17 mouse cellular contexts compared by ENCODE assay signal in the genomic region with DNA sequence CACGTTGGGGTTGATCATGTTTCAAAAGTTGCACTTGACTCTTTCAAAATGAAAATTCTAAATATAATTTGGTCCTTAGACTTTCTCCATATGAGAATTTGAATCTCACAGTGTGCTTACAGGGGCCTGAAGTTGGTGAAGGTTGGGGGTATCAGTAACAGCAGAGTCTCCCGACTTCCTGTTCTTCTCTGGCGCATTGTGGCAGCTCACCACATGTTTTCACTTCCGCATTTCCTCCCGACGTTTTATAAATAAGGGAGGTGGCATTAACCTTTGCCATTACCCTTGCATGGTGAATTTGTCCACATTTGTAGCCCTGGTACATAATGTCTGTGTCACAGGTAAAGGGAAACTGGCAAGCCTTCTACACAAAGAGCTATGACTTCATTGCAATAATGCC. TPM values are rescaled to one million over a fixed set of nuclear protein-coding genes. Genes with fewer than 3 reads are reported as not detected.
DNase-seq lines count a peak whose midpoint lies in the region; ATAC-seq lines count a peak whose summit lies in the region.
"Had no signal": no experiment of that assay in that cellular context is flagged by ENCODE, and none has a peak within 500 bp of the region (broad histone marks: within the 10 kb centered on the region; RNA-seq: fewer than 3 reads in every experiment).

No protein-coding gene starts in this region.

- peak; percentile 97 for ATAC-seq in megakaryocyte progenitor cell, adult 5-6 weeks (replicated peaks; ENCODE audit: poor library complexity)
- ATAC-seq: forebrain, postnatal 0 days; inflammation-experienced regulatory T-cells, adult 6 months had no signal

- peak; percentile 51 to 60 for DNase-seq in spleen, postnatal 36 days (ENCODE audit: low spot score in 2 of 2)
- no peak for DNase-seq in spleen, postnatal 14 days (ENCODE audit: low spot score in 2 of 2)
- peak; percentile 85 for DNase-seq in MEL-GATA-1-ER (ENCODE audit: extremely low read depth, low read depth)
- DNase-seq in gastrocnemius, postnatal 4 days (ENCODE audit: low spot score in 2 of 2), result no peak
- no peak for DNase-seq in adrenal gland, adult (ENCODE audit: inconsistent age in 2 of 2, low spot score in 1 of 2)
- no peak for DNase-seq in thymus, adult 18-20 months
- DNase-seq: adrenal gland, adult 8-10 months; cerebellum, adult 9-11 months; forebrain, postnatal 0 days; gastrocnemius, postnatal 36 days; kidney, adult 2 months; kidney, postnatal 10 days; layer of hippocampus, postnatal 36 days; lung, postnatal 14 days; right cerebral cortex, postnatal 4 days had no signal

RNA-seq across cellular contexts. Expression of gene Abcb4, which starts 23.6 kb away (rescaled TPM):
- 9.0 and 13.4 TPM in 2 replicates for total RNA-seq in megakaryocyte progenitor cell, adult 5-6 weeks (2015)
- 17.4 and 34.4 TPM in 2 replicates for total RNA-seq in megakaryocyte progenitor cell, adult 5-6 weeks (2017)
- 1 to 10 TPM; 6.2 to 6.7 TPM for total RNA-seq in gastrocnemius, postnatal 4 days (2021)

Comparison
In these comparisons a context has a peak if more than half of its experiments do, and no peak if none do; other contexts are left out.
1. DNase-seq: peak in spleen, postnatal 36 days (2 of 2) and MEL-GATA-1-ER (single experiment); none in spleen, postnatal 14 days (0 of 2), gastrocnemius, postnatal 4 days (0 of 2), adrenal gland, adult (0 of 2) and thymus, adult 18-20 months (0 of 2).